Mouse (Mus musculus): ENCODE measurements around the gene Olfr791. TPM values are rescaled to one million over a fixed set of nuclear protein-coding genes. Genes with fewer than 3 reads are reported as not detected.

Olfr791 gene
- polyA plus RNA-seq (2015; fragmentation: Nextera tagmentation; extraction: Ambion mirVana) = not detected in 2 replicates

- Histone ChIP-seq H3K9me3 (no peaks in the 10 kb centered on the region), H3K36me3 (no peaks in the 10 kb centered on the region), H3K4me2 (no peak within 1 kb of the TSS), H3K27me3 (no peaks in the 10 kb centered on the region), H3K9ac (no peak within 1 kb of the TSS), H3K4me1 (no peaks in the 10 kb centered on the region), H3K4me3 (no peak within 1 kb of the TSS), H3K27ac (no peak within 1 kb of the TSS)
- no peak for ATAC-seq (ENCODE audit: insufficient number of reproducible peaks, low FRiP score, low TSS enrichment, low read depth)
- WGBS = 68% methylated on average over 3 of the region's 3 CpGs
These were observed at the start of gene Olfr791 for GRCm38 (mm10) chr10:129521492-129521891. TSS of gene Olfr791 (plus strand) at chr10:129521792.

DNA sequence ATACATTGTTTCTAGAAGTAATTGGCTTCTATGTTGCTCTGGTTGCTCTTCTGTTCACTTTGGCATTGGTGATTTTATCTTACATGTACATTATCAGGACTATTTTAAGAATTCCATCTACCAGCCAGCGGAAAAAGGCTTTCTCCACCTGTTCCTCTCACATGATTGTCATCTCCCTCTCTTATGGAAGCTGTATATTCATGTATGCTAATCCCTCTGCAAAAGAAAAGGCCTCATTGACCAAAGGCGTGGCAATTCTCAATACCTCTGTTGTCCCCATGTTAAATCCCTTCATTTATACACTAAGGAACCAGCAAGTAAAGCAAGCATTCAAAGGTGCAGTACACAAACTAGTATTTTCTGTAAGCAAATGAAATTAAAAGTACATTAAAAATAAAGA is 48.3 kb upstream of the Olfr791 start:
- Histone ChIP-seq H3K4me1 (no peaks in the 10 kb centered on the region), H3K36me3 (no peaks in the 10 kb centered on the region), H3K4me2 (no peak overlapping the region), H3K9me3 (no peaks in the 10 kb centered on the region), H3K9ac (no peak overlapping the region), H3K4me3 (no peak overlapping the region), H3K27me3 (no peaks in the 10 kb centered on the region), H3K27ac (no peak overlapping the region)
- no peak for ATAC-seq (ENCODE audit: insufficient number of reproducible peaks, low FRiP score, low TSS enrichment, low read depth)
- 65% methylated on average over 2 of the region's 2 CpGs for WGBS

DNA sequence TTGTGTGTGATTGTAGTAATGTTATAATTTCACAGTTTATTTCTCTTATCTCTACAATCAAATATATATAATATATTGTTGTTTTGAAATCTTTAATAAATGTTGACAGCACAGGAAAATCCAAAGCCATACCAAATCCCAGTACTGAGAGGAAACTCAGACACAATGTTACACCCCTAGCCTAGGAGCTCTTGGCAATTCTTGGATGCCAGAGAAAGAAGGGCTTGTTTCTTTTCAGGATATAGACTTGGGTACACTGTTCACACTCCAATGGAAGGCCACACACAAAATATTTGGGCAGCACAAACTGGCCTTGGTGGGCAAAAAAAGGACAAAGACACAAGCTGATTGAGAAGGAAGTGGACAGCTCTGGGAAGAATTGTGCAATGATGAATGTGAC is 47.9 kb upstream of the Olfr791 start:
- ATAC-seq (ENCODE audit: insufficient number of reproducible peaks, low FRiP score, low TSS enrichment, low read depth) = no peak
- no peak overlapping the region for H3K4me3 ChIP-seq
- no peak overlapping the region for H3K9ac ChIP-seq
- no peaks in the 10 kb centered on the region for H3K9me3 ChIP-seq
- H3K36me3 ChIP-seq = no peaks in the 10 kb centered on the region
- H3K4me1 ChIP-seq = no peaks in the 10 kb centered on the region
- H3K27ac ChIP-seq = no peak overlapping the region
- no peaks in the 10 kb centered on the region for H3K27me3 ChIP-seq
- H3K4me2 ChIP-seq = no peak overlapping the region

DNA sequence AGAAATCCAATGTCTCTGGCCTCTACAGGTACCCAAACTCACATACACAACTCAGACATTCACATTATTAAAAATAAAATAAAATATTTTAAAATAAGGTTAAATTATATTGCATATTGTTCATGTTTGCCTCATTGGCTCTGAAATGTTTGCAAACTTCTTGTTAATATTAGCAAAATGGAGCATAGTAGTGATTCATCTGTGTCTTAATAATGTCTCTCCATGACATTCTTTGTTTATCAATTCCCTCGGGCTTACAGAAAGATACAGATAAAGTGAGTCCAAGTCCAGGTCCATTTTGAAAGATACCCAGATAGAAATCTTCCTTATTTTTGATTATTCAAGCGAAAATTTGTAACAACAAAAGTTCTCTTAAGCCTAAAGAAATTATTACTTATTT is 37.1 kb upstream of the Olfr791 start, which contains the start of gene Olfr789:
Olfr789 (plus strand) TSS at position 301 of the 400 bp plus-strand sequence.
- no peak for ATAC-seq (ENCODE audit: insufficient number of reproducible peaks, low FRiP score, low TSS enrichment, low read depth)
- 64% methylated on average over 2 of the region's 2 CpGs for WGBS
- H3K4me1 ChIP-seq = no peaks in the 10 kb centered on the region

DNA sequence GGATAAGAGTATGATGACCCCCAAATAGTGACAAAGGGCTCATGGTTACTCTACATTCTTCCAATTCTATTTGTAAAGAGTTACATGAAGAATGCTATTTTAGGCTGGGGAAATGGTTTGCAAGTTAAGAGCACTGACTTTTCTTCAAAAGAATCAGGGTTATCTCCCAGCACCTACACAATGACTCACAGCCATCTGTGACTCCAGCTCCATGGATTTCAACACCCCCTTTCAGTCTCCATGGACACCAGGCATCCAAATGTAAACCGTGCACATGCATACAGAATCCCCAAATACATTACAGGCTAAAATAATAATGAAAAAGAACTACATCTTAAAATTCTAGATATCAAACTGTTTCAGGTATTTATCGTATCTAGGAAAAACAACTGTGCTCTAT is 31.5 kb upstream of the Olfr791 start:
- H3K4me1 ChIP-seq = no peaks in the 10 kb centered on the region
- H3K27me3 ChIP-seq = no peaks in the 10 kb centered on the region
- H3K27ac ChIP-seq = no peak overlapping the region
- H3K4me3 ChIP-seq = no peak overlapping the region
- no peak overlapping the region for H3K9ac ChIP-seq
- WGBS = 86% methylated on average over 2 of the region's 2 CpGs
- no peak for ATAC-seq (ENCODE audit: insufficient number of reproducible peaks, low FRiP score, low TSS enrichment, low read depth)
- H3K9me3 ChIP-seq = no peaks in the 10 kb centered on the region
- H3K36me3 ChIP-seq = no peaks in the 10 kb centered on the region
- H3K4me2 ChIP-seq = no peak overlapping the region

More for the DNA sequence above, 37.1 kb upstream of the Olfr791 start, which contains the start of gene Olfr789:
- H3K27ac ChIP-seq = no peak within 1 kb of the TSS
- H3K4me3 ChIP-seq = no peak within 1 kb of the TSS
- no peaks in the 10 kb centered on the region for H3K27me3 ChIP-seq
- H3K9ac ChIP-seq = no peak within 1 kb of the TSS
- no peak within 1 kb of the TSS for H3K4me2 ChIP-seq
- H3K9me3 ChIP-seq = no peaks in the 10 kb centered on the region
- H3K36me3 ChIP-seq = no peaks in the 10 kb centered on the region

DNA sequence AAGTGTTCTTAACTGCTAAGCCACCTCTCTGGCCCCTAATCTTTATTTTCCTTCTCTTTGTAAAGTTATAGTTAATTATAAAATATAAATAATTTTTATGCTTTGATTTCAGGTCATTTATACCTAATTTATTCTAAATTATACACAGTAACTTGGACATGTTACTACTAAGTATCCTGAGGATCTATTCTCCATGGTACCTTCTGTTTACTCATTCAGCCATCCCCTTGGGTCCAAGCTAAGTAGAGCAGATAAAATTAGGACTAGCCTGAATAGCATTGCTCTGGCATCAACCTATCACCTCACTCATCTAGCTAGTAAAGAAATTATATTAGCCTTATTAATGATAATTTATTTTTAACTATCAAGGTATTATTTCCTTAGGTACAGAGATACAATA is 23.4 kb upstream of the Olfr791 start, which contains the start of gene Olfr790:
Olfr790 (plus strand) TSS at position 301 of the 400 bp plus-strand sequence.
- H3K4me2 ChIP-seq = no peak within 1 kb of the TSS
- H3K27me3 ChIP-seq = no peaks in the 10 kb centered on the region
- no peaks in the 10 kb centered on the region for H3K36me3 ChIP-seq
- H3K9ac ChIP-seq = no peak within 1 kb of the TSS
- ATAC-seq (ENCODE audit: insufficient number of reproducible peaks, low FRiP score, low TSS enrichment, low read depth) = no peak
- H3K9me3 ChIP-seq = no peaks in the 10 kb centered on the region
- no peak within 1 kb of the TSS for H3K4me3 ChIP-seq
- H3K4me1 ChIP-seq = no peaks in the 10 kb centered on the region
- H3K27ac ChIP-seq = no peak within 1 kb of the TSS

- no peaks in the 10 kb centered on the region for H3K36me3 ChIP-seq
- no peaks in the 10 kb centered on the region for H3K4me1 ChIP-seq
- no peaks in the 10 kb centered on the region for H3K27me3 ChIP-seq
- no peak within 1 kb of the TSS for H3K9ac ChIP-seq
- H3K4me2 ChIP-seq = no peak within 1 kb of the TSS
- H3K4me3 ChIP-seq = no peak within 1 kb of the TSS
- no peak within 1 kb of the TSS for H3K27ac ChIP-seq
- no peak for ATAC-seq (ENCODE audit: insufficient number of reproducible peaks, low FRiP score, low TSS enrichment, low read depth)
- 84% methylated on average over 1 of the region's 1 CpGs for WGBS
- 0 out of 2 replicates have a peak, but pooled peaks cover under 1% of the 10 kb centered on the region for H3K9me3 ChIP-seq
These were observed 17.3 kb downstream of the Olfr791 start, which contains the start of gene Olfr792 for GRCm38 (mm10) chr10:129538862-129539261. TSS of gene Olfr792 (plus strand) at chr10:129539162.

DNA sequence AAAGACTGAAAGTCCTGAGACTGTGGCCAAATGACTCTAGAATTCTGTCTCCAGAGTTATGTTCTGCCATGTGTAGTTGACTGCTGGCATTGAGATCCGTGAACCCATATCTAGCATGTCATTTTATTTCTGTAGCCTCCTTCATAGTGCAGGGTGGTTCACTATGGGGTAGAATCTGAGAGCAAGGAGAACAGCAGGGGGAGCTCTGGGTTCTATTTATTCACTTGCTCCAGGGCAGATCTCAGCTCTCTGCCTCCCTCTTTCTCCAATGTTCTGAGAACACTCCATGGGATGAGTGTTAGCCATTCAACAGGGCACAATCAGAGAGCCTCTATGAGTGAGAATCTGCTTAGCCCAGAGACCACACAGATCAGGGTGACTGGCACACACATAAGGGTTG is 27.8 kb downstream of the Olfr791 start:
- no peak overlapping the region for H3K4me3 ChIP-seq
- WGBS = 49% methylated on average over 1 of the region's 1 CpGs
- ATAC-seq (ENCODE audit: insufficient number of reproducible peaks, low FRiP score, low TSS enrichment, low read depth) = no peak

DNA sequence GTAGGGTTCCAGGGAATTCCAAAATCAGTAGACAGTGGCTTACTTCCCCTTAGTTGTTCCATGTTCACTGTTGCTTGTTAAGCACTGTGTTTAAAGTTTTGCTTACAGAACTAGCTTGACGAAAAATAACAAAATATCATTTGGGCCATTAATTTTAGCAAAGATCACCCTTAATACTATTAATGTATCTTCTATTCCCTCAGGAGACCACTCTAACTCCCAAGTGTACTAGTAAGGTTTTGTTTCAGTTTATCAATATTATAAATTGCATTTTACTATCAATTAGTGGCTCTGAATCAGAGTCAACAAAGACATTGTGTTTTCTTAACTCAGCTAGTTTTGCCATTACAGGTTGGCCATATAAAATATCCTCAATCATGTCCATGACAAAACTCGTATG is 45.8 kb downstream of the Olfr791 start, which contains the start of gene Olfr794:
Olfr794 (plus strand) TSS at position 301 of the 400 bp plus-strand sequence.
- Histone ChIP-seq H3K4me2 (no peak within 1 kb of the TSS), H3K36me3 (no peaks in the 10 kb centered on the region), H3K9me3 (no peaks in the 10 kb centered on the region), H3K27ac (no peak within 1 kb of the TSS), H3K27me3 (no peaks in the 10 kb centered on the region), H3K4me3 (no peak within 1 kb of the TSS), H3K9ac (no peak within 1 kb of the TSS), H3K4me1 (no peaks in the 10 kb centered on the region)
- ATAC-seq (ENCODE audit: insufficient number of reproducible peaks, low FRiP score, low TSS enrichment, low read depth) = no peak
- 73% methylated on average over 2 of the region's 2 CpGs for WGBS

More for the DNA sequence above, 27.8 kb downstream of the Olfr791 start:
- Histone ChIP-seq H3K4me1 (no peaks in the 10 kb centered on the region), H3K9me3 (0 out of 2 replicates have a peak, but pooled peaks cover under 1% of the 10 kb centered on the region), H3K27ac (no peak overlapping the region), H3K9ac (no peak overlapping the region), H3K36me3 (no peaks in the 10 kb centered on the region), H3K4me2 (no peak overlapping the region), H3K27me3 (no peaks in the 10 kb centered on the region)

DNA sequence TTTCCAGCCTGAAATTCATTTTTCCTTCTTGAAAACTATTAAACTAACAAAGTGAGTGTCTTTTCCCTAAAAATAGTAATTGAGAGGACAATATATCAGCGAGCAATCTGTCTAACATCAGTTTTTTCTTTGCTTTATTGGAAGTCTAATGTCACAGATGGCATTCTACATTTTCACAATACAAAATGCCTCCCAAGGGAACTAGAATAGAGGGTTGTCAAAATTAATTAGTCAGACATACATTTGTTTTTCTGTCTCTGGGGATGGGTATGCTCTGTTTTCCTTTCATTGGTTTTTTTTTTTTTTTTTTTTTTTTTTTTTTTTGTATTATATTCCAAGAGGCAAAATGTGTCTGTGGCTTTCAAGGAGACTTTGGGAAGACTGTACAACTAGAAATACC is 55.5 kb downstream of the Olfr791 start:
- no peak overlapping the region for H3K9ac ChIP-seq
- no peaks in the 10 kb centered on the region for H3K4me1 ChIP-seq
- no peak overlapping the region for H3K4me2 ChIP-seq
- no peak overlapping the region for H3K27ac ChIP-seq
- H3K27me3 ChIP-seq = no peaks in the 10 kb centered on the region
- H3K9me3 ChIP-seq = no peaks in the 10 kb centered on the region
- no peaks in the 10 kb centered on the region for H3K36me3 ChIP-seq
- H3K4me3 ChIP-seq = no peak overlapping the region
- 70% methylated on average over 1 of the region's 1 CpGs for WGBS
- ATAC-seq (ENCODE audit: insufficient number of reproducible peaks, low FRiP score, low TSS enrichment, low read depth) = no peak

Other genes with a start within 250 kb of the Olfr791 start
- not detected in 2 replicates for gene Olfr780, start 203.7 kb upstream of the Olfr791 start, polyA plus RNA-seq (2015; fragmentation: Nextera tagmentation; extraction: Ambion mirVana)
- gene Olfr781, start 192.9 kb upstream of the Olfr791 start, polyA plus RNA-seq (2015; fragmentation: Nextera tagmentation; extraction: Ambion mirVana) = not detected in 2 replicates
- not detected in 2 replicates for gene Olfr782, start 172.9 kb upstream of the Olfr791 start, polyA plus RNA-seq (2015; fragmentation: Nextera tagmentation; extraction: Ambion mirVana)
- gene Olfr784, start 137.7 kb upstream of the Olfr791 start, polyA plus RNA-seq (2015; fragmentation: Nextera tagmentation; extraction: Ambion mirVana) = 0.08 TPM in 1 of 2 replicates, not detected in the other
- gene Olfr785, start 116.4 kb upstream of the Olfr791 start, polyA plus RNA-seq (2015; fragmentation: Nextera tagmentation; extraction: Ambion mirVana) = not detected in 2 replicates
- not detected in 2 replicates for gene Olfr786, start 94.5 kb upstream of the Olfr791 start, polyA plus RNA-seq (2015; fragmentation: Nextera tagmentation; extraction: Ambion mirVana)
- not detected in 2 replicates for gene Olfr787, start 59.9 kb upstream of the Olfr791 start, polyA plus RNA-seq (2015; fragmentation: Nextera tagmentation; extraction: Ambion mirVana)
- not detected in 2 replicates for gene Olfr788, start 50.8 kb upstream of the Olfr791 start, polyA plus RNA-seq (2015; fragmentation: Nextera tagmentation; extraction: Ambion mirVana)
- not detected in 2 replicates for gene Olfr789, start 37.0 kb upstream of the Olfr791 start, polyA plus RNA-seq (2015; fragmentation: Nextera tagmentation; extraction: Ambion mirVana)
- not detected in 2 replicates for gene Olfr790, start 23.3 kb upstream of the Olfr791 start, polyA plus RNA-seq (2015; fragmentation: Nextera tagmentation; extraction: Ambion mirVana)
- gene Olfr792, start 17.4 kb downstream of the Olfr791 start, polyA plus RNA-seq (2015; fragmentation: Nextera tagmentation; extraction: Ambion mirVana) = not detected in 2 replicates
- not detected in 2 replicates for gene Olfr794, start 45.9 kb downstream of the Olfr791 start, polyA plus RNA-seq (2015; fragmentation: Nextera tagmentation; extraction: Ambion mirVana)
- gene Olfr796, start 90.8 kb downstream of the Olfr791 start, polyA plus RNA-seq (2015; fragmentation: Nextera tagmentation; extraction: Ambion mirVana) = not detected in 2 replicates
- gene Olfr798, start 106.1 kb downstream of the Olfr791 start, polyA plus RNA-seq (2015; fragmentation: Nextera tagmentation; extraction: Ambion mirVana) = not detected in 2 replicates
- not detected in 2 replicates for gene Olfr799, start 115.7 kb downstream of the Olfr791 start, polyA plus RNA-seq (2015; fragmentation: Nextera tagmentation; extraction: Ambion mirVana)
- not detected in 2 replicates for gene Olfr800, start 135.9 kb downstream of the Olfr791 start, polyA plus RNA-seq (2015; fragmentation: Nextera tagmentation; extraction: Ambion mirVana)
- not detected in 2 replicates for gene Olfr801, start 152.1 kb downstream of the Olfr791 start, polyA plus RNA-seq (2015; fragmentation: Nextera tagmentation; extraction: Ambion mirVana)
- not detected in 2 replicates for gene Olfr802, start 166.4 kb downstream of the Olfr791 start, polyA plus RNA-seq (2015; fragmentation: Nextera tagmentation; extraction: Ambion mirVana)
- gene Olfr803, start 172.5 kb downstream of the Olfr791 start, polyA plus RNA-seq (2015; fragmentation: Nextera tagmentation; extraction: Ambion mirVana) = not detected in 2 replicates
- not detected in 2 replicates for gene Olfr804, start 181.4 kb downstream of the Olfr791 start, polyA plus RNA-seq (2015; fragmentation: Nextera tagmentation; extraction: Ambion mirVana)
- not detected in 2 replicates for gene Olfr805, start 207.6 kb downstream of the Olfr791 start, polyA plus RNA-seq (2015; fragmentation: Nextera tagmentation; extraction: Ambion mirVana)
- not detected in 2 replicates for gene Olfr806, start 220.1 kb downstream of the Olfr791 start, polyA plus RNA-seq (2015; fragmentation: Nextera tagmentation; extraction: Ambion mirVana)
- gene Olfr807, start 236.0 kb downstream of the Olfr791 start, polyA plus RNA-seq (2015; fragmentation: Nextera tagmentation; extraction: Ambion mirVana) = not detected in 2 replicates
- gene Olfr808, start 243.7 kb downstream of the Olfr791 start, polyA plus RNA-seq (2015; fragmentation: Nextera tagmentation; extraction: Ambion mirVana) = not detected in 2 replicates